Mouse (Mus musculus): Measurements from ENCODE around the gene Prl8a8. TPM values are rescaled to one million over a fixed set of nuclear protein-coding genes. Genes with fewer than 3 reads are reported as not detected.

Prl8a8 gene
- polyA plus RNA-seq (2015; fragmentation: Nextera tagmentation; extraction: Ambion mirVana), result not detected in 2 replicates

GRCm38 (mm10) chr13:27513117-27513516 is at the start of gene Prl8a8:
TSS of gene Prl8a8 (minus strand) at chr13:27513217.
- no peak for ATAC-seq (replicated peaks; ENCODE audit: low FRiP score)
- H3K4me2 ChIP-seq, result no peak within 1 kb of the TSS
- H3K9ac ChIP-seq, result no peak within 1 kb of the TSS
- no peaks in the 10 kb centered on the region for H3K27me3 ChIP-seq
- no peaks in the 10 kb centered on the region for H3K36me3 ChIP-seq
- no peaks in the 10 kb centered on the region for H3K9me3 ChIP-seq (replicated peaks)
- H3K4me1 ChIP-seq, result no peaks in the 10 kb centered on the region
- H3K27ac ChIP-seq, result no peak within 1 kb of the TSS
- 83% methylated on average over 4 of the region's 4 CpGs for WGBS
- H3K4me3 ChIP-seq (replicated peaks), result no peak within 1 kb of the TSS

GRCm38 (mm10) chr13:27553336-27553735 is 40.3 kb upstream of the Prl8a8 start:
- Histone ChIP-seq H3K4me3 (replicated peaks) (no peak overlapping the region), H3K4me2 (no peak overlapping the region), H3K9ac (no peak overlapping the region), H3K36me3 (no peaks in the 10 kb centered on the region), H3K9me3 (replicated peaks) (no peaks in the 10 kb centered on the region), H3K4me1 (no peaks in the 10 kb centered on the region), H3K27me3 (no peaks in the 10 kb centered on the region), H3K27ac (no peak overlapping the region)
- no peak for ATAC-seq (replicated peaks; ENCODE audit: low FRiP score)

GRCm38 (mm10) chr13:27523156-27523555 is 10.1 kb upstream of the Prl8a8 start:
- Histone ChIP-seq H3K9me3 (replicated peaks) (no peaks in the 10 kb centered on the region), H3K27me3 (no peaks in the 10 kb centered on the region), H3K4me3 (replicated peaks) (no peak overlapping the region), H3K9ac (no peak overlapping the region), H3K36me3 (no peaks in the 10 kb centered on the region), H3K4me1 (no peaks in the 10 kb centered on the region), H3K4me2 (no peak overlapping the region), H3K27ac (no peak overlapping the region)
- 84% methylated on average over 4 of the region's 4 CpGs for WGBS
- no peak for ATAC-seq (replicated peaks; ENCODE audit: low FRiP score)

- H3K9me3 ChIP-seq (replicated peaks), result no peaks in the 10 kb centered on the region
- no peak overlapping the region for H3K9ac ChIP-seq
- ATAC-seq (replicated peaks; ENCODE audit: low FRiP score), result 0 out of 2 replicates have a peak, but pooled peaks have one; percentile 56
- no peak overlapping the region for H3K4me3 ChIP-seq (replicated peaks)
- no peaks in the 10 kb centered on the region for H3K27me3 ChIP-seq
- no peak overlapping the region for H3K4me2 ChIP-seq
- no peak overlapping the region for H3K27ac ChIP-seq
- H3K36me3 ChIP-seq, result no peaks in the 10 kb centered on the region
- WGBS, result 75% methylated on average over 1 of the region's 1 CpGs
- no peaks in the 10 kb centered on the region for H3K4me1 ChIP-seq
Observed at GRCm38 (mm10) chr13:27507645-27508044, 5.4 kb downstream of the Prl8a8 start.

Other genes starting within 250 kb of the Prl8a8 start
- not detected in 2 replicates for gene Prl6a1, start 200.6 kb downstream of the Prl8a8 start, polyA plus RNA-seq (2015; fragmentation: Nextera tagmentation; extraction: Ambion mirVana)
- gene Prl8a2, start 167.5 kb downstream of the Prl8a8 start, polyA plus RNA-seq (2015; fragmentation: Nextera tagmentation; extraction: Ambion mirVana), result not detected in 2 replicates
- gene Prl2b1, start 122.4 kb downstream of the Prl8a8 start, polyA plus RNA-seq (2015; fragmentation: Nextera tagmentation; extraction: Ambion mirVana), result not detected in 2 replicates
- not detected in 2 replicates for gene Prl8a6, start 74.5 kb downstream of the Prl8a8 start, polyA plus RNA-seq (2015; fragmentation: Nextera tagmentation; extraction: Ambion mirVana)
- not detected in 2 replicates for gene Prl8a9, start 51.4 kb upstream of the Prl8a8 start, polyA plus RNA-seq (2015; fragmentation: Nextera tagmentation; extraction: Ambion mirVana)
- not detected in 2 replicates for gene Prl8a1, start 69.0 kb upstream of the Prl8a8 start, polyA plus RNA-seq (2015; fragmentation: Nextera tagmentation; extraction: Ambion mirVana)
- not detected in 2 replicates for gene Prl7b1, start 97.4 kb upstream of the Prl8a8 start, polyA plus RNA-seq (2015; fragmentation: Nextera tagmentation; extraction: Ambion mirVana)
- not detected in 2 replicates for gene Prl7a1, start 129.3 kb upstream of the Prl8a8 start, polyA plus RNA-seq (2015; fragmentation: Nextera tagmentation; extraction: Ambion mirVana)
- not detected in 2 replicates for gene Prl7a2, start 154.8 kb upstream of the Prl8a8 start, polyA plus RNA-seq (2015; fragmentation: Nextera tagmentation; extraction: Ambion mirVana)
- not detected in 2 replicates for gene Prl7d1, start 203.5 kb upstream of the Prl8a8 start, polyA plus RNA-seq (2015; fragmentation: Nextera tagmentation; extraction: Ambion mirVana)